Mouse (Mus musculus) C2C12 (cell line): ENCODE data around the gene Gabrp.

Experiments used
- CTCF ChIP-seq: IDR thresholded peaks from one replicate; pipeline ENCODE4 v1.5.1; 2011; ENCODE audit not compliant: control insufficient read depth, insufficient read depth, insufficient read length
- MAX ChIP-seq: IDR thresholded peaks from one replicate; pipeline ENCODE4 v1.6.1; 2011; ENCODE audit warnings: mild to moderate bottlenecking, control low read depth

- no peak for TF ChIP-seq CTCF
- TF ChIP-seq MAX: no peak
Observed at GRCm38 (mm10) chr11:33534541-33534940, 44.2 kb downstream of the Gabrp start.
